Mouse (Mus musculus): Measurements from ENCODE around the gene Flt3. TPM values are rescaled to one million over a fixed set of nuclear protein-coding genes. Genes with fewer than 3 reads are reported as not detected.

Flt3 gene
- polyA plus RNA-seq, 1 experiment from 2014 or later = 0.14 TPM

- 88% methylated on average over 8 of the region's 8 CpGs for WGBS
Measured at GRCm38 (mm10) chr5:147432927-147433326, 32.6 kb upstream of the Flt3 start.

GRCm38 (mm10) chr5:147430936-147431839 lies 30.9 kb upstream of the Flt3 start:
- Histone ChIP-seq H3K4me2 (peak overlapping the region; percentile 65), H3K27me3 (no peaks in the 10 kb centered on the region), H3K4me3 (peak overlapping the region; percentile 99), H3K36me3 (peaks cover 8% of the 10 kb centered on the region; the same call in 1 of the 2 replicates), H3K4me1 (peaks cover 40% of the 10 kb centered on the region), H3K9me3 (no peaks in the 10 kb centered on the region), H3K9ac (peak overlapping the region; percentile 97), H3K27ac (peak overlapping the region; percentile 98)
- ATAC-seq (ENCODE audit: insufficient number of reproducible peaks, low FRiP score, low TSS enrichment, low read depth) = peak; percentile 31; the same call in 1 of the 2 replicates
- under 1% methylated on average over 62 of the region's 68 CpGs for WGBS

More at GRCm38 (mm10) chr5:147432927-147433326, 32.6 kb upstream of the Flt3 start:
- H3K36me3 ChIP-seq = peaks cover 8% of the 10 kb centered on the region; the same call in 1 of the 2 replicates
- no peak overlapping the region for H3K9ac ChIP-seq
- H3K4me3 ChIP-seq = no peak overlapping the region
- no peak overlapping the region for H3K4me2 ChIP-seq
- ATAC-seq (ENCODE audit: insufficient number of reproducible peaks, low FRiP score, low TSS enrichment, low read depth) = no peak
- H3K4me1 ChIP-seq = peaks cover 47% of the 10 kb centered on the region
- H3K27ac ChIP-seq = no peak overlapping the region
- H3K27me3 ChIP-seq = no peaks in the 10 kb centered on the region
- H3K9me3 ChIP-seq = no peaks in the 10 kb centered on the region

GRCm38 (mm10) chr5:147430361-147430935 lies 30.2 kb upstream of the Flt3 start:
- H3K27me3 ChIP-seq = no peaks in the 10 kb centered on the region
- H3K36me3 ChIP-seq = peaks cover 8% of the 10 kb centered on the region; the same call in 1 of the 2 replicates
- under 1% methylated on average over 50 of the region's 91 CpGs for WGBS
- H3K9ac ChIP-seq = peak overlapping the region; percentile 97
- peak overlapping the region; percentile 65 for H3K4me2 ChIP-seq
- no peaks in the 10 kb centered on the region for H3K9me3 ChIP-seq
- peak overlapping the region; percentile 99 for H3K4me3 ChIP-seq
- H3K4me1 ChIP-seq = peaks cover 36% of the 10 kb centered on the region
- peak overlapping the region; percentile 98 for H3K27ac ChIP-seq
- ATAC-seq (ENCODE audit: insufficient number of reproducible peaks, low FRiP score, low TSS enrichment, low read depth) = peak; percentile 79

GRCm38 (mm10) chr5:147429535-147430305 lies 29.4 kb upstream of the Flt3 start, which contains the start of gene Pan3:
Pan3 (plus strand) TSS chr5:147430161.
- peak; percentile 87 for ATAC-seq (ENCODE audit: insufficient number of reproducible peaks, low FRiP score, low TSS enrichment, low read depth)
- Histone ChIP-seq H3K4me1 (peaks cover 29% of the 10 kb centered on the region), H3K27me3 (no peaks in the 10 kb centered on the region), H3K4me3 (peak within 1 kb of the TSS; percentile 99), H3K9ac (peak within 1 kb of the TSS; percentile 97), H3K36me3 (peaks cover 8% of the 10 kb centered on the region; the same call in 1 of the 2 replicates), H3K4me2 (peak within 1 kb of the TSS; percentile 65), H3K27ac (peak within 1 kb of the TSS; percentile 98), H3K9me3 (no peaks in the 10 kb centered on the region)
- WGBS = under 1% methylated on average over 44 of the region's 51 CpGs

- Histone ChIP-seq H3K4me3 (no peak overlapping the region), H3K9ac (no peak overlapping the region), H3K4me2 (no peak overlapping the region), H3K27me3 (no peaks in the 10 kb centered on the region), H3K9me3 (no peaks in the 10 kb centered on the region), H3K36me3 (no peaks in the 10 kb centered on the region), H3K4me1 (peaks cover 8% of the 10 kb centered on the region; the same call in 1 of the 2 replicates), H3K27ac (no peak overlapping the region)
- WGBS = 78% methylated on average over 4 of the region's 4 CpGs
- ATAC-seq (ENCODE audit: insufficient number of reproducible peaks, low FRiP score, low TSS enrichment, low read depth) = no peak
Measured at GRCm38 (mm10) chr5:147426048-147426805, 25.9 kb upstream of the Flt3 start.

GRCm38 (mm10) chr5:147423612-147424011 lies 23.3 kb upstream of the Flt3 start:
- ATAC-seq (ENCODE audit: insufficient number of reproducible peaks, low FRiP score, low TSS enrichment, low read depth) = no peak
- Histone ChIP-seq H3K9me3 (no peaks in the 10 kb centered on the region), H3K4me1 (no peaks in the 10 kb centered on the region), H3K27me3 (no peaks in the 10 kb centered on the region), H3K9ac (no peak overlapping the region), H3K27ac (no peak overlapping the region), H3K36me3 (no peaks in the 10 kb centered on the region), H3K4me2 (no peak overlapping the region), H3K4me3 (no peak overlapping the region)
- 52% methylated on average over 6 of the region's 6 CpGs for WGBS

GRCm38 (mm10) chr5:147418394-147419121 lies 18.3 kb upstream of the Flt3 start:
- no peaks in the 10 kb centered on the region for H3K4me1 ChIP-seq
- H3K27me3 ChIP-seq = no peaks in the 10 kb centered on the region
- H3K27ac ChIP-seq = no peak overlapping the region
- no peaks in the 10 kb centered on the region for H3K9me3 ChIP-seq
- 38% methylated on average over 10 of the region's 10 CpGs for WGBS
- no peak overlapping the region for H3K4me3 ChIP-seq
- no peak for ATAC-seq (ENCODE audit: insufficient number of reproducible peaks, low FRiP score, low TSS enrichment, low read depth)
- H3K36me3 ChIP-seq = no peaks in the 10 kb centered on the region
- no peak overlapping the region for H3K9ac ChIP-seq
- H3K4me2 ChIP-seq = no peak overlapping the region

GRCm38 (mm10) chr5:147417986-147418385 lies 17.7 kb upstream of the Flt3 start:
- ATAC-seq (ENCODE audit: insufficient number of reproducible peaks, low FRiP score, low TSS enrichment, low read depth) = no peak
- no peak overlapping the region for H3K4me3 ChIP-seq
- H3K27ac ChIP-seq = no peak overlapping the region
- 72% methylated on average over 1 of the region's 1 CpGs for WGBS
- H3K27me3 ChIP-seq = no peaks in the 10 kb centered on the region
- no peaks in the 10 kb centered on the region for H3K4me1 ChIP-seq
- no peaks in the 10 kb centered on the region for H3K36me3 ChIP-seq
- no peak overlapping the region for H3K4me2 ChIP-seq
- H3K9me3 ChIP-seq = no peaks in the 10 kb centered on the region
- no peak overlapping the region for H3K9ac ChIP-seq

GRCm38 (mm10) chr5:147410585-147410984 lies 10.3 kb upstream of the Flt3 start:
- H3K27me3 ChIP-seq = no peaks in the 10 kb centered on the region
- H3K27ac ChIP-seq = no peak overlapping the region
- no peaks in the 10 kb centered on the region for H3K36me3 ChIP-seq
- H3K9ac ChIP-seq = no peak overlapping the region
- H3K9me3 ChIP-seq = no peaks in the 10 kb centered on the region
- no peak for ATAC-seq (ENCODE audit: insufficient number of reproducible peaks, low FRiP score, low TSS enrichment, low read depth)
- no peaks in the 10 kb centered on the region for H3K4me1 ChIP-seq
- no peak overlapping the region for H3K4me3 ChIP-seq
- H3K4me2 ChIP-seq = no peak overlapping the region
- WGBS = 83% methylated on average over 6 of the region's 6 CpGs

- Histone ChIP-seq H3K4me2 (no peak overlapping the region; the same call in 1 of the 2 replicates), H3K4me1 (no peaks in the 10 kb centered on the region), H3K9ac (no peak overlapping the region), H3K9me3 (no peaks in the 10 kb centered on the region), H3K36me3 (no peaks in the 10 kb centered on the region), H3K4me3 (peak overlapping the region; percentile 20; the same call in 1 of the 2 replicates), H3K27me3 (no peaks in the 10 kb centered on the region), H3K27ac (no peak overlapping the region)
- ATAC-seq (ENCODE audit: insufficient number of reproducible peaks, low FRiP score, low TSS enrichment, low read depth) = no peak
- 61% methylated on average over 29 of the region's 29 CpGs for WGBS
Measured at GRCm38 (mm10) chr5:147408731-147409130, 8.4 kb upstream of the Flt3 start.
